Mouse (Mus musculus) small intestine, adult 2 months (tissue): Measurements from ENCODE around the gene Fam71e1. TPM values are rescaled to one million over a fixed set of nuclear protein-coding genes. Genes with fewer than 3 reads are reported as not detected.

Experiments used
- H3K27ac ChIP-seq: fragments of 200-500 bp; 2 replicates; pipeline ENCODE4 v1.5.1; 2012; ENCODE audit warnings: low read depth, low read length, control low read depth, inconsistent platforms; ENCODE audit not compliant: insufficient read depth
- H3K27me3 ChIP-seq: fragments of 200-500 bp; 2 replicates; pipeline ENCODE4 v1.6.1; 2012; ENCODE audit warnings: mild to moderate bottlenecking, moderate library complexity, low read length, inconsistent platforms; ENCODE audit not compliant: control insufficient read depth, insufficient read depth
- H3K36me3 ChIP-seq: fragments of 200-500 bp; 2 replicates; pipeline ENCODE4 v1.6.1; 2012; ENCODE audit warnings: mild to moderate bottlenecking, low read length, control low read depth, inconsistent platforms; ENCODE audit not compliant: control insufficient read depth, insufficient read depth
- H3K4me1 ChIP-seq: fragments of 200-500 bp; 2 replicates; pipeline ENCODE4 v1.6.1; 2012; ENCODE audit warnings: low read length, inconsistent platforms, mixed read lengths; ENCODE audit not compliant: control insufficient read depth, insufficient read depth, insufficient read length
- H3K4me3 ChIP-seq: fragments of 200-500 bp; 2 replicates; pipeline ENCODE4 v1.5.1; 2012; ENCODE audit warnings: low read depth, mild to moderate bottlenecking, control low read depth, inconsistent platforms, low read length, moderate library complexity
- CTCF ChIP-seq: fragments of 200-500 bp; IDR thresholded peaks from 2 replicates; pipeline ENCODE4 v1.5.1; 2012; ENCODE audit warnings: low read depth, mild to moderate bottlenecking, control low read depth, inconsistent platforms, low read length, moderate library complexity, mixed read lengths; ENCODE audit not compliant: insufficient replicate concordance, insufficient read length; ENCODE audit errors: extremely low read depth
- POLR2A ChIP-seq: fragments of 200-500 bp; IDR thresholded peaks from 2 replicates; pipeline ENCODE4 v1.6.1; 2012; ENCODE audit warnings: low read depth, mild to moderate bottlenecking, control low read depth, inconsistent platforms, low read length, moderate library complexity
- WGBS: fragments of 180-500 bp; shearing (Covaris S2); methylation state at CpG from one replicate; pipeline ENCODE4 v1.1.7; 2018; 5-methylcytosine and 5-hydroxymethylcytosine counted together
- polyA plus RNA-seq: library from polyadenylated mRNA; depleted of rRNA; stranded (reverse); fragments of >200 nt; gene quantifications from 2 replicates; pipeline ENCODE4 v1.2.3, GENCODE M21; 2012

Gene Fam71e1
- polyA plus RNA-seq, 1 experiment: 2.0 TPM

GRCm38 (mm10) chr7:44532918-44533745 is 36.8 kb downstream of the Fam71e1 start:
- Histone ChIP-seq H3K36me3 (peaks cover 5% of the 10 kb centered on the region; the same call in 1 of the 2 replicates), H3K4me1 (peaks cover 5% of the 10 kb centered on the region; the same call in 1 of the 2 replicates), H3K27me3 (no peaks in the 10 kb centered on the region), H3K27ac (no peak overlapping the region), H3K4me3 (no peak overlapping the region)
- TF ChIP-seq POLR2A: no peak
- no peak for TF ChIP-seq CTCF
- 60% methylated on average over 29 of the region's 29 CpGs for WGBS

- WGBS: 91% methylated on average over 12 of the region's 12 CpGs
- H3K27ac ChIP-seq: no peak overlapping the region
- peaks cover 7% of the 10 kb centered on the region; the same call in 1 of the 2 replicates for H3K36me3 ChIP-seq
- H3K4me1 ChIP-seq: peaks cover 5% of the 10 kb centered on the region; the same call in 1 of the 2 replicates
- H3K27me3 ChIP-seq: no peaks in the 10 kb centered on the region
- TF ChIP-seq CTCF (no peak), POLR2A (no peak)
- no peak overlapping the region for H3K4me3 ChIP-seq
Observed at GRCm38 (mm10) chr7:44533746-44534045, 37.3 kb downstream of the Fam71e1 start.

DNA sequence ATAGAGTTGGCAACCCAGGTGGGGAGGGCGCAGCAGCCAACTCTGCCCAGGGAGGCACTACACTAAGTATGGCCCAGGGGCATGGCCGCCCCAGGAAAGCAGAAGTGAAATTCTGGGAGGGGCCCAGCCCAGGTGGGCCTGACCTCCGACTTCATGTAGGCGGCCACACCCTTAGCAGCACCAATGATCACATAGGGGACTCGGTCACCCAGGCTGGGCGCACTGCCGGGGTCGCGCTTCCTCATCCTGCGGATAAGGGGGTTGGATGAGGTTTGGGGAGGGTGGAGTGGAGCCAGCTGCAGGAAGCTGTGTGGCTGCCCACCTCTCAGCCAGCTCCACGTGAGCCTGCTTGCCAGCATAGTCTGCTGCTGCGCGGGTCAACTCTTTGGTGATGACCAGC is 37.9 kb downstream of the Fam71e1 start:
- 0 out of 2 replicates have a peak overlapping the region, but pooled peaks have one; percentile 8 for H3K4me3 ChIP-seq
- H3K4me1 ChIP-seq: peaks cover 5% of the 10 kb centered on the region; the same call in 1 of the 2 replicates
- no peak overlapping the region for H3K27ac ChIP-seq
- H3K36me3 ChIP-seq: peaks cover 11% of the 10 kb centered on the region; the same call in 1 of the 2 replicates
- WGBS: 80% methylated on average over 13 of the region's 13 CpGs
- H3K27me3 ChIP-seq: no peaks in the 10 kb centered on the region
- TF ChIP-seq CTCF (no peak), POLR2A (no peak)

- TF ChIP-seq CTCF (no peak), POLR2A (no peak)
- Histone ChIP-seq H3K4me1 (peaks cover 5% of the 10 kb centered on the region; the same call in 1 of the 2 replicates), H3K36me3 (peaks cover 17% of the 10 kb centered on the region; the same call in 1 of the 2 replicates), H3K4me3 (0 out of 2 replicates have a peak overlapping the region, but pooled peaks have one; percentile 8), H3K27me3 (no peaks in the 10 kb centered on the region), H3K27ac (no peak overlapping the region)
- WGBS: 89% methylated on average over 19 of the region's 19 CpGs
Observed at GRCm38 (mm10) chr7:44534656-44535441, 38.5 kb downstream of the Fam71e1 start.

DNA sequence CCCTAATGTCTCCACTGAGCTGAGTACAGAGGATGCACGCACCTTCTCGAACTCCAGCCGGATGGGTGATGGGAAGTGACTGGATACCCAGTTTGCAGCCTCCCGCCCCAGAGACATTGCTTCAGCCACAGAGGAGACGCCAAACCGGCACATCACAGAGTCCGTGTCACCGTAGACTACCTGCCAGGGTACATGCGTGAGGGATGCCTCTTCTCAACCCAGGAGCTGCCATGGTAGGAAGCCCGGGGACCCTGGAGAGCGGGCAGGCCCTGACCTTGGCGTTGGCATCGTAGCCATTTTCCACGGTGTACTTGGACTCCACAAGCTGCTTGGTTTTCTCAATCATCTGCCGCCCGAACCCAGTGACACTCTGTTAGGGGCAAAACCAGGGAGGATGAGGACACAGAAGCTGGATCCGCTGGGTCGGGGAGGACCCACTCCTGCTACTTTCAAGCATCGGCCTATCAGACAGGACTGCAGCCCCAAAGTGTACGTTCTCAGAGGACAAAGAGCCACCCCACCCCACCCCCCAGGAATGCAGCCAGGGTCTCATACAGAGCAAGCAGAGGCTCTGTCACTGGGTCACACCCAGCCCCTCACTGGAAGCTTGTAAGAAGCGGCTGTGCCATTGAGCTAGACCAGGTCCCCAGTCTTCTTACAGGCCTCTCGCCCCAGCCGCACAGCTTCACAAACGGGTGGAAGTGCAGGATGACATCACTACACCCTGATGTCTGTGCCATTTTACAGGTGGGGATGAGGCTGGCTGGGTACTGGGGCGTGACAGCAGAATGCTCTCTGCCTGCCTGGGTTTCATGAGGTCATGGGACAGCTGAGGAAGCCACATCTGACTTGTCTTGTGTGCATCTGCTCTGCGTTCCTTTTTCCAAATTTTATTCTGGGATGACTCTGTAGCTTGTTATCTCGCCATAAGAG is 39.5 kb downstream of the Fam71e1 start:
- Histone ChIP-seq H3K4me3 (no peak overlapping the region), H3K27me3 (no peaks in the 10 kb centered on the region), H3K4me1 (peaks cover 5% of the 10 kb centered on the region; the same call in 1 of the 2 replicates), H3K36me3 (peaks cover 26% of the 10 kb centered on the region), H3K27ac (no peak overlapping the region)
- no peak for TF ChIP-seq CTCF
- TF ChIP-seq POLR2A: no peak
- WGBS: 93% methylated on average over 27 of the region's 27 CpGs

DNA sequence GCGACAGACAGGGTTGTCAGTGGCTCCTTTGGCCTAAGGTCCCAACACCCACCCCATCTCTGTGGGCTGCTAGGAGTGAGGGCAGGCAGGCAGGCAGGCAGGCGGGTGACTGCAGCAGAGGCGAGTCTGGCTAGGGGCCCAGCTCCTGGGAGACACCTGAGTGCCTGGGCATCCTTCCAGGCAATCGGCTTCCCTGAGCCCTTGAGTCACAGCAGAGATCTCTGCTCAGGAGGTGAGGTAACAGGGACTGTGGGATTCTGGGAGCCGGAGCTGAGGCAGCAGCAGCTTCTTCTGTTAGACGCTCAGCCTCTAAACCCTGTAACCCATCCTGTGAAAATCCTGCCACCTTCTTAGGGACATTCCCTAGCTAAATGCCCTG is 40.2 kb downstream of the Fam71e1 start:
- Histone ChIP-seq H3K27ac (no peak overlapping the region), H3K27me3 (no peaks in the 10 kb centered on the region), H3K4me1 (peaks cover 5% of the 10 kb centered on the region; the same call in 1 of the 2 replicates), H3K36me3 (peaks cover 31% of the 10 kb centered on the region), H3K4me3 (no peak overlapping the region)
- 46% methylated on average over 6 of the region's 6 CpGs for WGBS
- TF ChIP-seq CTCF: no peak
